Mouse (Mus musculus) cerebellum, adult 2 months (tissue): ENCODE data around the gene Hamp2.
"Not testable (repeated sequence)": the region's sequence is repeated elsewhere in the genome, so short reads cannot be mapped to it uniquely, and the experiment has no call there.

Source experiments
- CTCF ChIP-seq: fragments of 200-500 bp; IDR thresholded peaks from 2 replicates; pipeline ENCODE4 v1.5.1; 2011; ENCODE audit warnings: low read depth, mild to moderate bottlenecking, control low read depth, low read length, moderate library complexity, borderline replicate concordance; ENCODE audit not compliant: insufficient read depth
- POLR2A ChIP-seq: fragments of 200-500 bp; IDR thresholded peaks from 2 replicates; pipeline ENCODE4 v1.6.1; 2011; ENCODE audit warnings: low read length, control low read depth, borderline replicate concordance; ENCODE audit not compliant: insufficient read depth

GRCm38 (mm10) chr7:30945466-30945865, 21.0 kb upstream of the Hamp2 start:
- TF ChIP-seq POLR2A, CTCF: not testable (repeated sequence)
